Mouse (Mus musculus): Measurements from ENCODE around the gene Gm3512.
"Not testable (repeated sequence)": the region's sequence is repeated elsewhere in the genome, so short reads cannot be mapped to it uniquely, and the experiment has no call there.

Gene Gm3512

DNA sequence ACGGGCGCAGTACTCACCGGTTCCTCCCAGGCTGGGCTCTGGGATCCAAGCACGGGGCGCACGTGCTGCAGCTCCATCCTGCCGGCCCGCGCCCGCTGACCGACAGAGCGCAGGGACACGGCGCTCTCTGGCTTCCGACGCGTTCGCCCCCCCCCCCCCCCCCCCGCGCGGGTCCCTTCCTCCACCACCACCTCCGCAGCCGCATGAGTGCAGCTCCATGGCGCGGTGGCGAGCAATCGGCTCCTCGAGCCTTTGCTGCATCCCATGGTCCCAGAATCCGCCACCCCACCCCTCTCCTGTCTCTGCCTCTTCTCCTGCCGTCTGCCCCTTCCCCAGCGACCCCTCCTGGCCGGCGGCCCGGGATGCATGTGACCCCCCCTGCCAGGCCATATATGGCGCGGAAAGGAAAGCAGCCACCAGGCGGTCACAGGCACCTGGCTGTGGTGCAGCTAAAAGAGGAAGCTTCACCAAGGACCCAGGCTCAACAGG, at the start of gene Gm3512:
TSS of gene Gm3512 (minus strand) at position 51 of the 489 bp plus-strand sequence.
- DNase-seq (ENCODE audit: extremely low spot score, low read depth, low spot score), result not testable (repeated sequence)

DNA sequence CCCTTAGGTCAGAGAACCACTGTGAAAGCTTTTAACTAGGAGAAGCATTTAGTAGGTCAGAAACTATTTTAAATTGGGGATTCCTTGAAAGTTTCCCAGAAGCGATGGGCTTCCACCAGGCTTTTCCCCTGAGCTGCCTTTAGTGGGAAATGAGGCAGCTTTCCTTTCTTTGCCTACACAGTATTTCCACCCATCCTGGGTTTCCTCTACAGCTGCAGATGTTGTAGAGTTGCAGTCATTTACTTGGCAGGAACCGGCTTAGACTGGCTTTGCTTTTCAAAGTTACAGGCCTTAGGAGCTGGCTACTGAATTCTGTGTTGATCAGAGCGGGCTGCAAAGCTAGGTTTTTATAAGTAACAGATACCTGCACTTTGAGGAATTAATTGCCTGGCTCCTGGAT, 25.7 kb upstream of the Gm3512 start:
- DNase-seq (ENCODE audit: extremely low spot score, low read depth, low spot score), result not testable (repeated sequence)

DNA sequence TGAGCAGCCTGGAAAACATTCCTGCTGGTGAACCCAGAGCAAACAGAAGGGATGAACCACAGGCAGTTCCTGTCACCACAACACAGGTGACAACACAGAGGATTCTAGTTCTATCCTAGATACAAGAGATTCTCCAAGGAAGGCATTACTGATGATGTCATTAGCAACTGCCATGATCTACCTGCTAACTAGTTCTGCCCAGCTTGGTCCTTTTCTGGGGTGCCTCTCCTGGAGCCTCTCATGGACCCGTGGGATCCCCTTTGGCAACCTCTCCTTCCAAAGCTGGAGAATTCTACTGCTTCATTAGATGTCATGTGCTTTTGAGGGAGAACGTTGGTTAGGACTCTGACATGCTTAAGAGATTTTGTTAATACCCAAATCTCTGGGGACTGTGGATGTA, 20.1 kb upstream of the Gm3512 start, which contains the start of gene Gm16434:
TSS of gene Gm16434 (minus strand) at position 101 of the 400 bp plus-strand sequence.
- DNase-seq (ENCODE audit: extremely low spot score, low read depth, low spot score), result not testable (repeated sequence)

- not testable (repeated sequence) for DNase-seq (ENCODE audit: extremely low spot score, low read depth, low spot score)
Observed at GRCm38 (mm10) chr14:7125312-7125711, 49.0 kb downstream of the Gm3512 start, which contains the start of gene Gm6676. Gene Gm6676, minus strand, starts transcription at chr14:7125412.

- DNase-seq (ENCODE audit: extremely low spot score, low read depth, low spot score), result not testable (repeated sequence)
Observed at GRCm38 (mm10) chr14:7105124-7105802, 69.1 kb downstream of the Gm3512 start.

Data from hindlimb bud, embryonic 11.5 days (tissue).